Comparison of ENCODE assay signal across 15 mouse cellular contexts in genomic region chr3:123973806-123974576, GRCm38 (mm10).
DNase-seq lines count a peak whose midpoint lies in the region; ATAC-seq lines count a peak whose summit lies in the region.
"Had no signal": no experiment of that assay in that cellular context is flagged by ENCODE, and none has a peak within 500 bp of the region (broad histone marks: within the 10 kb centered on the region; RNA-seq: fewer than 3 reads in every experiment).

No protein-coding gene starts in this region.

- 63% methylated on average over 16 of the region's 16 CpGs for WGBS in hindbrain, embryonic 15.5 days
- WGBS in hindbrain, embryonic 10.5 days, result 77% methylated on average over 16 of the region's 16 CpGs

- ATAC-seq in hindbrain, embryonic 15.5 days (ENCODE audit: low FRiP score, low read depth), result peak; percentile 76

- H3K4me1 ChIP-seq in hindbrain, embryonic 15.5 days (replicated peaks), result no peaks in the 10 kb centered on the region
- no peaks in the 10 kb centered on the region for H3K4me1 ChIP-seq in hindbrain, embryonic 10.5 days (replicated peaks)
- H3K4me1 ChIP-seq: kidney, embryonic 15.5 days; liver, embryonic 13.5 days had no signal

- H3K4me3 ChIP-seq in hindbrain, embryonic 15.5 days, result no peak overlapping the region
- no peak overlapping the region for H3K4me3 ChIP-seq in hindbrain, embryonic 10.5 days
- H3K4me3 ChIP-seq: kidney, embryonic 15.5 days; liver, embryonic 13.5 days; neural tube, embryonic 13.5 days had no signal

- no peak overlapping the region for H3K9ac ChIP-seq in hindbrain, embryonic 15.5 days
- H3K9ac ChIP-seq: kidney, embryonic 15.5 days; liver, embryonic 13.5 days; neural tube, embryonic 13.5 days had no signal

- no peaks in the 10 kb centered on the region for H3K27me3 ChIP-seq in hindbrain, embryonic 15.5 days
- H3K27me3 ChIP-seq in hindbrain, embryonic 10.5 days (ENCODE audit: insufficient read depth, poor library complexity, severe bottlenecking), result no peaks in the 10 kb centered on the region
- H3K27me3 ChIP-seq: kidney, embryonic 15.5 days; liver, embryonic 13.5 days; neural tube, embryonic 13.5 days had no signal

- H3K36me3 ChIP-seq in hindbrain, embryonic 15.5 days, result no peaks in the 10 kb centered on the region
- no peaks in the 10 kb centered on the region for H3K36me3 ChIP-seq in hindbrain, embryonic 10.5 days
- H3K36me3 ChIP-seq: kidney, embryonic 15.5 days; liver, embryonic 13.5 days; neural tube, embryonic 13.5 days had no signal

- H3K4me2 ChIP-seq in hindbrain, embryonic 15.5 days, result peak overlapping the region; percentile 4; the same call in 1 of the 2 replicates
- H3K4me2 ChIP-seq: heart, embryonic 11.5 days; kidney, embryonic 15.5 days; liver, embryonic 13.5 days; neural tube, embryonic 13.5 days had no signal

- H3K9me3 ChIP-seq in hindbrain, embryonic 15.5 days, result no peaks in the 10 kb centered on the region
- H3K9me3 ChIP-seq in hindbrain, embryonic 10.5 days, result no peaks in the 10 kb centered on the region
- H3K9me3 ChIP-seq: kidney, embryonic 15.5 days; liver, embryonic 13.5 days; neural tube, embryonic 13.5 days had no signal

- DNase-seq in hindbrain, embryonic 10.5 days (ENCODE audit: low spot score), result no peak
- DNase-seq in right cerebral cortex, postnatal 25 days, result peak; percentile 27
- no peak for DNase-seq in right cerebral cortex, postnatal 4 days
- peak; percentile 94 to 97 for DNase-seq in cerebellum, postnatal 14 days
- DNase-seq in kidney, postnatal 25 days, result no peak
- no peak for DNase-seq in thymus, postnatal 10 days (ENCODE audit: low spot score in 2 of 2)
- DNase-seq: gastrocnemius, postnatal 10 days; heart, postnatal 4 days; liver, embryonic 13.5 days; lung, postnatal 10 days; thymus, postnatal 36 days had no signal

- H3K27ac ChIP-seq in hindbrain, embryonic 15.5 days (replicated peaks), result 0 out of 2 replicates have a peak overlapping the region, but pooled peaks have one; percentile 22
- no peak overlapping the region for H3K27ac ChIP-seq in hindbrain, embryonic 10.5 days
- H3K27ac ChIP-seq: kidney, embryonic 15.5 days; liver, embryonic 13.5 days; neural tube, embryonic 13.5 days had no signal

Comparison
In these comparisons a context has a peak if more than half of its experiments do, and no peak if none do; other contexts are left out.
1. DNase-seq: peak in right cerebral cortex, postnatal 25 days (single experiment) and cerebellum, postnatal 14 days (2 of 2); none in hindbrain, embryonic 10.5 days (single experiment), right cerebral cortex, postnatal 4 days (single experiment), kidney, postnatal 25 days (0 of 2) and thymus, postnatal 10 days (0 of 2).